Mouse (Mus musculus) stomach, postnatal 0 days (tissue): ENCODE measurements around the gene Tagap.

Source experiments
- CTCF ChIP-seq: IDR thresholded peaks from 2 replicates; pipeline ENCODE4 v1.5.1; 2016; ENCODE audit warnings: antibody characterized with exemption, low read depth, mild to moderate bottlenecking, moderate library complexity
- EP300 ChIP-seq: optimal IDR thresholded peaks from 2 replicates; pipeline ENCODE3; 2016; ENCODE audit warnings: antibody characterized with exemption

DNA sequence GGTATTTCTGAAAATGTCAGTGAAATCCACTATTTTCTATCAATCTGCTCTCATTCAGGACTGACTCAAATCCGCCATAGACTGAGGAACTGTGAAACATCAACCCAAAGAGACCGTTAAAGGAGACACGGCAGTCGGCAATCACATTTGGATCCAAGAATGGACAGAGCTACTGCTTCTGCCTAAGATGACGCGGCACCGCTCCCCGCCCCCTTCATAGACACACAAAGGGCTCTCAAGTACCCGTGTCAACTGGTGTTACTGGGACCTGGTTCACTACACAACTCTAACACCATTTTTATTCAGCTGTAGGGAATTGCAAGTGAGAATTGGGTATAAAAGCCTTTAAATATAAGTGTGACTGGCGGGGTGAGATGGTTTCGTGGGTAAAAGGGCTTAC is 42.7 kb upstream of the Tagap start:
- TF ChIP-seq CTCF, result no peak
- no peak for TF ChIP-seq EP300
